Mouse (Mus musculus): ENCODE results near the gene Scnn1b. TPM values are rescaled to one million over a fixed set of nuclear protein-coding genes. Genes with fewer than 3 reads are reported as not detected.

Gene Scnn1b
- total RNA-seq, 4 experiments from 2014 or later, result 0.11 to 0.44 (median 0.13) TPM

DNA sequence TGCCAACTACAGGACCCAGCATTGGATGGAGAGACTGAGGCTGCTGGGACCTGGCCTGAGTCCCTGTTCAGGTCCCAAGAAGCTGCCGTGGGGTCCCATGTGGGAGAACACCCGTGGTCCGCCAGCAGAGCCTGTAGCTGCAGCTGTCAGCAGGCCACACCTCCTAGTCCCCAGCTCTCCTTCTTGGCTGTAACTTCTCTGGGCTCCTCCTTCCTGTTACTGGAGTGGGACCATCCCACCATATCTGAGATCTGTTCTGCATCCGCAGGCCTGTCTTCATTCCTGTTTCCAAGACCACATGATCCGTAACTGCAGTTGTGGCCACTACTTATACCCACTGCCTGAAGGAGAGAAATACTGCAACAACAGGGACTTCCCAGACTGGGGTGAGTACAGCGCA lies 49.1 kb downstream of the Scnn1b start:
- DNase-seq, result no peak

DNA sequence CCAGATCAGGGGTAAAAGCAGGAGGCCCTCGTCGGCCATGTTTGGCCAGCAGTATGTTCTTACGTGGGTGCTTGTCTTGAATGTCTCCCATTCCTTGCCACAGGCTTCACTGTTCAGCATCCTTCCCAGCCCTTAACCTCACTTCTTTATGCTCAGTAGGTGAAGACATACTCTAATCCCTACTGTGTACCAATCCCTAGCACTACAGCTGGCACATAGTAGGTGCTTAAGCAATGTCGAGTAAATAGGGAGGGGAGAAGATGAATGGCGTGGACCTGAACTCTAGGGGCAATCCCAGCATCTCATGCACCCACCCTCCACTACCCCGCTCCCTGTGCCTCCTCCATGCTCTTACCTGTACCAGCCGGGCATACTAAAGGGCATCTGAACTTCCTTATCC lies 59.5 kb downstream of the Scnn1b start:
- no peak for DNase-seq

DNA sequence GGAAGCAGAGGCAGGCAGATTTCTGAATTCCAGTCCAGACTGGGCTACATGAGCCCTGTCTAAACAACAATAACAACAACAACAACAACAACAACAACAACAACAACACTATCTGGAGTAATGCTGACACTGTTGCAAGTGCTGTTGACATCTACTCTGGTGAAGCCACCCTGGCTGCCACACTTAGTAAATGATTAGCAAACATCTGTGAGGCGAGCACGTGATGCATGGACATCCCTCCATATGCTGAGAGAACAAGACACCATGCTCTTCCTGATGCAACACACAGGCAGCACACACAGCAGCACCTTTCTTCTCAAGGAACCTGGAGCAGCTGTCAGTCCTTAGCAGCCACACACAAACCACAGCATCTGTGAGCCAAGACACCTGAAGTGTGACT lies 63.0 kb downstream of the Scnn1b start:
- no peak for DNase-seq

DNA sequence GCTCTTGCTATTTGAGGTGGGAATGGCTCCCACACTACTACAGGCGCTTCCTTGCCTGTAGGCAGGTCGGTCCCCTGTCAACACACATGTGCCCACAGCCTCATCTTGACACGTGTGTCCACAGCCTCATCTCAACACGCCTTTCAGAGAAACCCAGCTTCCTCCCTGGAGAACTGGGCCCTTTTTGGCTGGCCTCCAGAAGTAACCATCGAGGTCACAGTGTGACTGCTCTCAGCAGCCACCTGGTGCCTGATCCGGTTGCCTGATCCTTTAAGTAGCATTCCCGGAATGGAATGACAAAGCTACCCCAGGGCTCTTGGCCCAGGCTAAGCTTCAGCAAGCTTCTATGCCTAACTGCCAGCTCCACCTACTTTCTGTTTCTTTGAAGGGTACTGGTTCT lies 66.4 kb downstream of the Scnn1b start:
- DNase-seq, result no peak

DNA sequence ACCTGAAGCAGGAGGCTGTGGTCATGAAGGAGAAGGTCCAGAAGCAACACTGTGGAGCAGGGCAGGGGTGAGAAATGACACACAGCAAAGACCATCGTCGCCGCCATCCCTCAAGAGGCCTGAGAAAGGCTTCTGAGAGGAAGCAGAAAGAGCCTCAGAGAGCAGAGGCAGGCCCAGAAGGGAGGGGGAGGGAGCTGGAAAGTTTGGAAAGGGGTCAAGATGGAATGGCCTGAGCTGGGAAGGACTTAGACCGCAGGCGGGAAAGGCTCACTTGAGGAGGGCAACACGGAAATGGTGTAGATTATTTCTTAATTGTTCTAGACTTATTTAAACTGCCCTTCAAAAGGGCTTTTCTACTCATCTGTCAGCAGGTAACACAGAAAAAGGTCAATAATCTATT lies 68.8 kb downstream of the Scnn1b start:
- DNase-seq, result no peak

DNA sequence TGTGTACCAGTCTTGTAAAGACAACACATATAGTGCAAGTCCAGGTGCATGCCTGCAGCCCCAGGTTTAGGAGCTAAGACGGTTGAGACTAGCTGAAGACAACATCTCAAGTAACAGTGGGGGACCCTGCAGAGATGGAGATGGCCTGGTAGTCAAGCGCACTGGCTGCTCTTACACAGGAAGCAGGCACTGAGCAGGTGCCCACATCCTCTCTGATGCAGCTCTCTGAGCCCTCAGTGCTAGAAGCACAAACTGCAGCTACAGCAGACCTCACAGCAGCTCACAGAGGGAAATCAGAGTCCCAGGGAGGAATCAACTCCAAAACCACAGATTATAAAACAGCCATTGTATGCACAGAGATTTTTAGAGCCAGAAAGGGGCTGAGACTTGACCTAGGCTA lies 69.5 kb downstream of the Scnn1b start:
- DNase-seq, result no peak

DNA sequence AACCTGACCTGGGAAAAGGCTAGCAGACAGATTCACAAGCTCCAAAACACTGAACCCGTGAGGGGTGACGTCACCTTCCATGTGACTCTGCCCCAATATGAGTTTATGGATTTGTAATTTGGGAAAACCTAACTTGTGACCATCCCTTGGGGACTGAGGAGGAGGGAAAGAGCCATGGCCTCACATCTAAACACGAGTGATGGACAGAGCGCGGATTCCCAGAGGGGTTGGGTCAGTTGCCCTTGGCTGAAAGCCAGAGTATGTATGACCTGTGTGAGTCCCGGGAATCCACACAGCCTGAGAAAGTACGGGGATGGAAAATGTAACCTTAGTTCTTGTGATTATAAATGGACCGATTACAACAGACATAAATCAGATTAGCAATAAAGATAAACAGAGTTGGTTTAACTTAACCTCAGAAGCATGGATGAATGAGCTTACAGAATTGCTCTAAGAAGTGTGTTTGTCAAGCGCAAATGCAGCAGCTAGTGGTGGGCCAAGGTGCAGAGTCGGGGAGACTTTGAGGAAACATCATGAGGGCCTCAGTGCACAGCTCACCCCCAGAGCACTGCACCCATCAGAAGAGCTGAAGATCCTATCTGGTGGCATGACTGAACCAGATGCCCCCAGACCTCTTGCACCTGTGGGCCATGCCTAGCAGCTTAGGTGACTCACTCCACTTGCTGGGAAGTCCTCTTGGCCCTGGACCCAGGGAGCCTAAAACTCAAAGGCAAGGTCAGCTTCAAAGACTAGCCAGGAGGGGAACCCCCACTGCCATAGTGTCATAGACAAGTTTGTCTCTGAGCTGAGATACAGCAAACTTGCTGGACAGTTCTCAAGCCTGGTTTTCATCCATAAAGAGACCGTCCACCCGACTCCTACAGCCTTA lies 71.3 kb downstream of the Scnn1b start:
- no peak for DNase-seq

DNA sequence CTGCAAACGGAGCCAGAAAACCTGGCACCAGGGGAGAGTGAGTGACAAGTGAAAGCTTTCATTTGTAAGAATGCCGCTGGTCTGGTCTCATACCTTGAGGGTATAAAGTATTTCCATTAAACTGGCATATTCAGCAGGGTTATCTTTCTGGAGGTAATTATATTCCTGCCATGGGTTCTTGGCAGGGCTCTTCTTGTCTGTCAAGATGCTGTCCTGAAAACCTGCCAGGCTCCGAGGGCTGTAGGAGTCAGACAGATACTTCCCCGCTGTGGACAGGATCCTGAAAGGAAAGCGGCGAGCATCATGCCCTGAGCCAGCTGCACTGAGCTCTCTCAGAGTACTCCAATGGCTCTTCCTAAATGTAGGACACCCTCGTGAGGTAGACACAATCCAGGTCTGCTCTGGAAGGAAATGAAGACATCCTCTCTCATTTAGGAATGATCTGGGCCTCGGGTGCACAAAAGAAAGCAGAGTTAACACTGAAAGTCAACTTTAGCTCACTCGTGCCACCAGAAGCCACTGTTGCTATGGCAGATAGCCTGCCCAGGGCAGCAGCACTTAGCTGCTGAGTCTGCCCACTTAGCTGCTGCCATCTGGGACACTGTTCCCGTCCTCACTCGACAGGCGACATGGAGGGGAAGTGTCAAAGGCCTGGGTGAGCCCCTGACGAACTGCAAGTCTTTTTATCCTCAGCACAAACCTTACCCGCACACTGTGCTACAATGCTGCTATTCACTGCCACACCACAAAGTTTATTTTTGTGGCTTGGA lies 72.2 kb downstream of the Scnn1b start:
- no peak for DNase-seq

DNA sequence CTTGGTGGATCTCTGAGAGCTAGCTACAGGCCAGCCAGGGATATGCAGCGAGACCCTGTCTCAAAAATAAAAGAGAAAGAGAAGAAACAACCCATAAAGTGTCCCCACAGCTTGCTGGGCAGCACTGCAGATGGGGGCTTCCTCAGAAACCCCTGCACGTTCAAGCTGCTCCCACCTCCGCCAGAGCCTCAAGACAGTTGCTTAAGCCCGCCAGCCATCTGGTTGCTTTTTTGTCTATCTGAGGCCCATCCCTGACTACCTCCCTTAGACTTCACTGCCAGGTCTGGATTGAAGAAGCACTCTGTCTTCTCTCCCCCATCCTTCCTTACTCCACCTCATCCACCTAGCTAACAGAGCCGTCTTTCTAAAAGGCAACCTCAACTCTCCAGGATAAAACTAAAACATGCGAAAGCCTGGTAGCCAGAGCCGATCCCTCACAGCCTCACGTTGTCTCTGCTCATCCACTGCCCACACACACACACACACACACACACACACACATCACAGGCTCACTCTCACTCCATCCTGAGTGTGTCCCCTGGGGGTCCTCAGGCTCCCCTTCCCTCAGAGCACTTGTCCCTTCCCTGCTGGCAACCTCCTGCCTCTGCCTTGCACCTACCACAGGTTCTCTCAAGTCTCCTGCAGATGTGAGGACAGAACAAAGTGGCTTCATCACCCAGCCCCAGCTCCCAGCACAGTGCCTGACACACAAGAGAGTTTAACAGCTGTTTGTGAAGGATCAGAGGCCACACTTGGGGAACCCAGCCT lies 73.5 kb downstream of the Scnn1b start:
- no peak for DNase-seq

DNA sequence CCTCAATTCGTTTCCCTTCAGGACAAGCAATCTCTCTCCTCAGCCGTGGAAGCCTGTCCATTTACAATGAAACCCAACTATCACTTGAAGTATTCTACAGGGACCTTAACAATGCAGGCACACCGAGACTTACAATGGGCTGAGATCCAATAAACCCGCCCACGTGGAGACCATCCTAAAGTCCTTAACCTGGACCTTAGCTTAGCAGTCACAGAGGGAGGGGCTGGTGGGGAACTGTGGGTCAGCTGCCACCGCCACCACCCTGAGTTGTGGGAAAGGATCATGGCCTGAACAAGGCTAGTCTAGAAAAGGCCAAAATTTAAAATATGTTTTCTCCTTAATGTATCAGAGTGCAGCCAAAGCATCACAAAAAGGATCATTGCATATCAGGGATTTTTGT lies 74.4 kb downstream of the Scnn1b start:
- DNase-seq, result no peak

DNA sequence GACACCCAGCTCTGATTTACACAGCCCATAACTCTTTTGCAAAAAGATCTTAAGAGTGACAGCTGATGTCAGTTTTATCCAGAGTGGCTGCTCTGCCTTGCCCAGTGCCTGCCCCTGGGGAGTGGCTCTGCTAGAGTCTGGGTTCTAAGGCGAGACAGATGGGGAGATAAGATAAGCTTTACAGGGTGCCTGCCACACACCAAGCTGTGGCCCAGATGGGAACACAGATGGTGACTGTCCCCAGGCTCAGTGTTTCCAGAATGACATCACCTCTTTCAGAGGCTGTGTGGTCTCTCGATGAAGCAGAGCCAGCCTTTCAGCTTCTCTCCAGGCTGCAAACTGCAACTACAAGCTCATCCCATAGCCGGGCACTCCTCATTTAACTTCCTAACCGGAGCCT lies 74.9 kb downstream of the Scnn1b start:
- DNase-seq, result no peak

DNA sequence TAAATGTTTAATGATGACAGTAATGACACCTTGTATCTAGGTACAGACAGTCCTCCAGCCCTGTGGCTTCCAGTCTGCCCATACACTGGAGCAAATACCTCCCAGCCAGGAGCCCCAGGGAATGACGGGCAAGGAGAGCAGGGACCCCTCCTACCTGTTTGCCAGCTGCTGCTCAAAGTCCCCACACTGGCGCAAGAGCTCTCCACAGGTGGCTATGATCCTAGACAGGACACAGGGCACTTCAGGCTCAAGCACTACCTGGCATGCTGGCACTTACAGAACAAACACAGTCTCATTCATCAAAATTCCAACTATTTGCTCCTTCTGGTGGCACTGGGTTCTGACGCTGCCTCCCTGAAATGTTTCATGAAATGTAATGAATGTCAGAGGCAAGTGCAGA lies 76.2 kb downstream of the Scnn1b start:
- DNase-seq, result no peak

DNA sequence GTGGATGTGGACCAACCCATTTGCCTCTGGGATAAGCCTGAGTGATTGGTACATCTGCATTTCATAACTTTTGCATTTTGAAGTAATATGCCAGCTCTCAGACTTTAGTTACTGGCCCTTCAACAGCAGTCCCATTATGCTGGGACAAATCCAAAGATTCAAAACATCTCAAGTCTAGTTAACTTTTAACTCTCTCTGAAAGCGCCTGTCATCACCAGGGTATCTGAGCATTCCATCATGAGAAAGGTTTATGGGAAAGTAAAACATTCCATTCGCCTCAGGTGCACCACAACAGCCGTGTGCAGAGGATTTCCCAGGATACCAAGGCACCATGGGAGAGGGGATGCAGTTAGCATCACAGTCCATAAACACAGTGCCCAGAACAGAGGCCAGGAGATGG lies 76.8 kb downstream of the Scnn1b start:
- DNase-seq, result no peak

DNA sequence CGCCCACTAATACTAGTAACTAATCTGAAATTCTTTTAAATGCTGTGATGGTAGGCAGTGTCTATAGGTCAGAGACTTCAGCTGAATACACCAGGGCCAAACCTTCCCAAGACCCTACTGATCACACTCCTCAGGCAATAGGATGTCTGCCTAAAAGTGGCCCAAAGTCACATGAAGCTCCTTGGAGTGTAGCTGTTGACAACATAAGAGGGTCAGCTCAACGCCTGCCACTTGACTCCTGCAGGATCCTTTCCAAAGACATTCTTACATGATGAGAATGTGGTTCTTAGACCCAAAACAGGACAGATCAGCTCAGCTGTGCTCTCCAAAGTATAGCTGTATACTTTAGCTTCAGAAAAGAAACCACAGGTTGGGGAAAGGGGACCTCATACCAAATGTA lies 77.5 kb downstream of the Scnn1b start:
- DNase-seq, result no peak

DNA sequence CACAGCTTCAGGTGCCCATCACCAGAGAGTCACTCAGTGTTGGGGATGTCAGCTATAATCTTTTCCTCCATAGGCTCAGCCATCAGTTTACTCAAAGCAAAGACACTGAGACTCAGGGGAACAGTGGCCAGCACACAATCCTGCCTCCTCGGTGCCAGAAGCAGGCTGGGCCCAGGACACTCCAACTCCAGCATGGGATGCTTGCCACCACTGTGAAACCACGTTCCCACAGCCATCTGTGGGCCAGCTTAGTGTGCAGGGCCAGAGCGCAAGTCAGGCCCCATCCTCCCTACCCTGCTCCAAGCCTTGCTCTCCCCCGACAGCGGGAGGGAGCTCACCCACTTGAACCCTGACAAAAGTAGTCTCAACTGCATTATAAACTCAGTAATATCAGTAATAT lies 81.4 kb downstream of the Scnn1b start:
- no peak for DNase-seq

DNA sequence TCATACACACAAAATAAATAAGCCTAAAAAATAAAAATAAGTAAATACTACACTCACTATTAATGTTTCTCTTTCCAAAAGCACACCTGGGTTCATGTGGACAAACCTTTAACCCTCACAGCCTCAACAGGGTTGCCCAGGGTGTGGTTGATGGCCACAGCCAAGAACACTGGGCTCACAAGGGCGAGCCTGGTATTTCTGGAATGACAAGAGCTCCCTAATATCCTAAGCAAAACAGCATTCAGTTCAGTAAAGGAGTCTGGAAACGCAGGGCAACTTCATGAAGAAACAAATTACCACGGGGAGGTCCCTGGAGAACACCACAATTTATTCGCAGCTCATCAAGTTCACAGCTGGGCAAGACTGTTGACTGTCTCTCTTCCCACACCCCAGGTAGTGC lies 82.7 kb downstream of the Scnn1b start:
- no peak for DNase-seq

DNA sequence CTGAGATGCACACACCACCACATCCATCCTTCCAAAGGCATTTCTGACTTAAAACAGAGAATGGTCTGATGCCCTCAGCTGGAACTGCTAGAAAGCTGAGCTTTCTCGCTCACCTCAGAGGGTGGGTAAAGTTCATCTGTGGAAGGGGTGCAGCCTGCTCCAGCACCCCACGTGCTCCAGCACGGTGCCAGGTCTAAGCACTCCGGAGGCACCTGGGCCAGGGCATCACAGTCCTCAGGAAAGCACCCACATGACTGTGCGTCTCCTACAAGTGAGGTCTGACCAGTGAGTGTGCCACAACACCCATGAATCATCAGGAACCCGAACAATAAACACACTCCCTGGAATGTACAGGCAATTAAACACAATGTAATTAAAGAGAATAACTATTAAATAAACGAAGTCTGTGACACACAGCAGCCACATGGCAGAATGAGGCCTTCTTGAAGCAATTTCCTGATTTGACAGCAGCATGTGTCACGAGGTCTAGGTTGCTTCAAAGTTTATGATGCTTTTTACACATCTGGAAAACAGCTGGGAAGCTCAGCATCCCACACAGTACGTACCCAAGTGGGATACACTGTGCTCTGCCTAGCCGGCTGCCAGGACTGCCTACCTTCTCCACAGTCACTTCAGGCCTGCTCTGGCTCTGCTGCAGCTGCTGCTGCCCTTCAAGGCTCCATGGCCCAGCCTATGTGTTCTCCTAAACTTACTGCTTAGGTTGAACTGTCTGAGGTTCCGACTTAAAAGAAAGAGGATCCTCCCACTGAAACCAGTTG lies 90.2 kb downstream of the Scnn1b start:
- DNase-seq, result no peak

DNA sequence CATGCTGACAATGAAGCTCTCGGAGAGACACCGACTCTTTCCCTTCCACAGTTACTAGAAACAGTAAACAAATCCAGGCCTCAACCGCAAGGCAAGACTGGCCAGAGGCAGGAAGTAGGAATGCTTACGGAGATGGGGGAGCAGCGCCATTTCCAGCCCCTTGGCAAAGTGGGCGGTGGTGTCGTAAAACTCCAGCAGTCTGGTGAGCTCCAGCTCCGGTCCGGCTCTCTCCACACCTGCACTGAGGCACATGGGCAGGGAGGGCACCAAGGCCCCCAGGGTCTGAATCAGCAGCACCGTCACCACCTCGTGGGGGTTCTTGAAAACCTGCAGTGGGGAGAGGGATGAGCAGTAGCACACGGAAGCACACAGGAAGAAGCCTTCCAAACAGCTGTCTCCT lies 91.0 kb downstream of the Scnn1b start:
- DNase-seq, result no peak

DNA sequence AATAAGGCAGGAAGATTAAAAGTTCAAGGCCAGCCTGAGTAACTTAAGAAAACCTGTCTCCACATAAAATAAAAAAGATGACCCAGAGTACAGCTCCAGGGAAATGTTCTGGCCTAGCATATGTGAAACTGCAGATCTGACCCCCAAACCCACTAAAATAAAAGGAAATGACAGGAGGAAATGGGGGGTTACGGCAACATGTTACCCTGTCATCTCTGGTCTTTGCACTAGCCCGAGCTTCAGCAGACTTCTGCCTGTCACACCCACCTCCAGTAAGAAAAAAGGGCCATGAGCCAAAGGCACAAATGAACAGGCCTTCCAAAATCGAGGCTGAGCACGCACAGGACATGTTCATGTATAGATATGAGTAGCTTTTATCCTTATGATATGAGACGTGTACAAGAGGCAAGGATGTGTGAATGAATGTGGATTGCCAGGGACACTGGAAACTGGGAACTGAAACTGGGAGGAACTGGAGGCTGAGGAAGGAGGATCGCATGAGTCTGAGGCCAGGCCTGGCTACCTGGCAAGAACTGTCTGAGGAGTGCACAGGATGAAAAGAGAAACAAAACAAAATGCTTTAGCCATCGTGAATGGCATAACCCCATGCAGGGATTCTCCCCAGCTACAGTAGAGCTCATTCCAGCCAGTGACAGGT lies 97.2 kb downstream of the Scnn1b start:
- DNase-seq, result no peak

DNA sequence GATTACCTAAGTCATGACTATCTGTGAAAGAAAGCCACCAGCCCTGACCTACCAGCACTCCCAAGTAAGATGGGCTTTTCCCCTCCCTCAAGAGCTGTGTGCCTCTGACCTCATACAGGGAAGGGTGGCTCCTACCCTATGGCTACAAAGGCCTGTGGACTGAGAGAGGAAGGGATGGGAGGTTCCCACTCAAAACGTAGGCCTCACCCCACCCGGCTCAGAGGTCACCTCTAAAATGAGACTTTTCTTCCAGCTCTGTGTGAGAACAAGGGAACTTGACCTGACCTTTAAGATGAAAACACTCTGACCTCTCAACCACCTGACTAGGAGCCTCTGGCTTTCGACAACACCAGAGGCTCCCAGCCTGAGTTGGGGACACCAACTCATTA lies 97.7 kb downstream of the Scnn1b start:
- DNase-seq, result no peak

DNA sequence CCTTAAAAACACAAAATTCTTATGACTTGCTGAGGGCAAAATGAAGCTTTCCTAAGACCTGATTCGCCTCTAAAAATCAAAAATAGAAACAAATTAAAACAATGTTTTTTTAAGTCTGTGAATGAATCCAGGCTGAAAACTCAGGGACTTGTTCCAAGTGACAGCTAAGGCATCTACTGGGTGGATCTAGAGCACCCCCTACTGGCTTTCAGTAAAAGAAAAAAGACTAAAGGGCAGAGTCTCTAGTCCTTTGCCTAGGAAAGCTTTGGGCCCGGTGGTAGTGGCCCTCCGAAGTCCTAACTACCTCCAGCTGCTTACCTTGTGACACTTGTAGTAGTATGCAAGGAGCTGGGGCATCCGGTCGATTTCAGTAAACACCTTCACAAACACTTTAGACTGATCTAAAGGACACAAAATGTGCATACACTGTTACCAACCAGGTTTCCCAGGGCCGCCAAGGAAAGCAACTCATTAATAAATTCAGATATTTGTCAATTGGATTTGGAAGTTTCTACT lies 99.1 kb downstream of the Scnn1b start:
- no peak for DNase-seq

DNA sequence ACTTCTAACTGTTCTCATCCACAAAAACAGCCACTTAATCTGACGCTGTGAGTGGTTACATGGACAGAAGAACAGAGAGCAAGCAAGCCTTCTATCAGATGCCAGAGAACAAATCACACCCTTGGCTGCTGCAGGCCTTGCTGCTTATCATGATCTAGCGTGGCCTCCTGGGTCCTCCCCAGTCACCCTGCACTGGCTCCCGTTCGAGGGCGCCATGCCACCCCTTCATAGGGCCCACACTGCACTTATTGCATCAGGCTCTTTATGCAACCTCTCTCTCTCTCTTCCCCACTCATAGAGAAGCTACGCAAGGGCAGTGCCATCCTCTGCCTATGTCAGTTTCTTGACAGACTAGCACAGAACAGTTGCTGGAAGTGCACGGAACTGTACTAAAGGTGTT lies 101.3 kb downstream of the Scnn1b start:
- DNase-seq, result no peak

Measured in adrenal gland, adult 8-10 months (tissue).